Mouse (Mus musculus) T-helper 2 cell (primary cell): ENCODE results near the gene 4933407L21Rik.

Experiments
- in situ Hi-C: fragments of 300-600 bp; cut with MboI, MseI; formaldehyde crosslinking; loops from one replicate; pipeline ENCODE4 v1.15.1; 2025; ENCODE audit warnings: high pct_unique_total_duplicates

4933407L21Rik gene

DNA sequence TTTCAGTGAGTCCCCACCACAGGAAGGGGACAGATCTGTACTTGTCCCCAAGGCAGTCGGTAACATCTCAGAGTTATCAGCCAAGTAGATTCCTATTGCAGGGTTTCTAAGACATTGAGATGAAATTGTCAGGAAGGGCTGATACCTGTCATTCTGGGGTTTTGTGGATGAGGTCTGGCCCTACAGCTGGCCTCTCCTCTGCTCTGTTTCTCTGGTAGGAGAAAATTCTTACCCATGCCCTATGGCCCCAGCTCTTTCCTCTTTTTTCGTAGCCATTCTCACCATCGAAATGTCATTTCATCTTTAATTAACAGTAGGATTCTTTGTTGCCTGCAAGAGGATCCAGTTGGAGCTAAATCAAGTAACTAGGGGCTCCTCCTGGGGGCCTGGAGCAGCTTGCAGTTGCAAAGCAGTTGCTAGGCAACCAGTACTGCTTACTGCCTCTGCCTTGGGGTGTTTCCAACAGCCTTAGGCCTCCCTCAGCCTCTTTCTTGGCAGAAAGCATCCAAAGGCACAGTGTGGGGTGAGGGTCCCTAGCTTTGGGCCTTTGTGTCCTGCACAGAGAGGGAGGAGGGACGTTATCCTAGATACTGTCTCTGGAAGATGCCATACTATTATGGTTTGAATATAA lies at the start of gene 4933407L21Rik:
4933407L21Rik (plus strand) TSS at position 427 of the 631 bp plus-strand sequence.
- in situ Hi-C loops = no loop called here

GRCm38 (mm10) chr1:85882003-85882402 lies 46.3 kb upstream of the 4933407L21Rik start:
- in situ Hi-C loops = no loop called here

DNA sequence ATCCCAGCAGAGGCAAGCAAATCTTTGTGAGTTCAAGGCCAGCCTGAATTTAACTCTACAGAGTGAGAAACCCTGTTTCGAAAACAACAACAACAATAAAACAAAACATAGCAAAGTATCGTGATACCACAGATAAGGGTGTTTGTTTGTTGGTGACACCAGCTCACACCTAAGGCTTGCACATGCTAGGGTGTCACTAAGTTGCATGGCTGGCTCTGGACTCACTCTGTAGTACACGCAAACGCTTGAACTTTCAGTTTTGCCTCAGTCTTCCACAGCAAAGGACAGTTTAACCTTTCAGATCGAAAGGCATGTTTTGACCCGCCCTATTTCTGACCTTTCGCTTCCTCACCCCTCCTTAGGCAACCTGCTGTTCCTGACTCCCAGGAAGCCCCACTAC lies 41.1 kb upstream of the 4933407L21Rik start:
- in situ Hi-C loops = no loop called here

- in situ Hi-C loops = no loop called here
Measured at GRCm38 (mm10) chr1:85894231-85894747, 34.0 kb upstream of the 4933407L21Rik start, which contains the start of gene Itm2c. Gene Itm2c (plus strand): TSS chr1:85894281.

GRCm38 (mm10) chr1:85894748-85895360 lies 33.4 kb upstream of the 4933407L21Rik start:
- in situ Hi-C loops = no loop called here

- in situ Hi-C loops = no loop called here
Measured at GRCm38 (mm10) chr1:85895391-85895837, 32.9 kb upstream of the 4933407L21Rik start.

- in situ Hi-C loops = no loop called here
Measured at GRCm38 (mm10) chr1:85896110-85896509, 32.2 kb upstream of the 4933407L21Rik start.

GRCm38 (mm10) chr1:85896781-85897700 lies 31.2 kb upstream of the 4933407L21Rik start:
- in situ Hi-C loops = no loop called here

GRCm38 (mm10) chr1:85897901-85898760 lies 30.2 kb upstream of the 4933407L21Rik start:
- in situ Hi-C loops = no loop called here

DNA sequence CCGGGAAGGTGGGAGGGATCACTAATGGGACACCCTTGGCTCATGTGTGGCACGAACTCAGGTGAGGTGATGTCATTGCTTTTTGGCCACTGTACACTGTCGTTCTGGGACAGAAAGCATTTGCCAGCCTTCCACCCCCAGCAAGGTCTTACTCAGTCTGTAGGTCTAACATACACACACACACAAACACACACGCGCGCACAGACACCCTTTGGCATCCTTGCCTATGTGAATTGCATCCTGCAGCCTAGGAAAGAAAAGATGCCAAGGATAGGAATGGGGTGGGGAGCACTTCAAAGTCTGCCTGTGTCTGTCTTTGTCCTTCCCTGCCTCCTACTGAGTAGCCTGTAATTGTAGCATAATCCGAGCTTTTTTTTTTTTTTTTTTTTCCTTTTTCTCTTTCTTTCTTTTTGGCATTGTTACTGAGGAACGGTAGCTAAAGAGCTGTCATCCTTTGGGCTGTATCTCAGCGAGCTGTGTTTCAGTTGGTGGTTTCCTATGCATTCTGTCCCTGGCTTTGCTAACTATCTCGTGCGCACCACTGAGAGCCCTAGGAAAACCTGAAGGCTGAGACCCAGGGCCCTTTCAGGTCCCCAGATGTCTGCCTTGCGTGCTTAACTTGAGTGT lies 29.4 kb upstream of the 4933407L21Rik start:
- in situ Hi-C loops = no loop called here

DNA sequence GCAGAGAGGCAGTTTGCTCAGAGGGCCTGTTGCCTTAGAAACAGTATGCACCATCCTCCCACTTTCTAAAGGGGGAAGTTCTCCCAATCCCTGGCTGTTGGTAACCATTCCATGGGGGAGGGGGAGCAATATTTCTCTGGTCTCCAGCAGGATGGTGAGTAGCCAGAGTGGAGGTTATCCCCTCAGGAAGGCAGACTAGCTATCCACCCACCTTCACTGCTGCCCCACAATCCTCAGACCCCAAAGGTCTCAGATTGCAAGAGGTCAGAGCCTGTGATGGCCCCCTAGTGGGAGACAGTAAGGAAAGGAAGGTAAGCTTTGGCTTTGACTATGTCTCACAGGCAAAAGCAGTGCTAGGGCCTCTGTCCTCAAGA lies 28.9 kb upstream of the 4933407L21Rik start:
- in situ Hi-C loops = no loop called here

- in situ Hi-C loops = no loop called here
Measured at GRCm38 (mm10) chr1:85900521-85901333, 27.6 kb upstream of the 4933407L21Rik start.

DNA sequence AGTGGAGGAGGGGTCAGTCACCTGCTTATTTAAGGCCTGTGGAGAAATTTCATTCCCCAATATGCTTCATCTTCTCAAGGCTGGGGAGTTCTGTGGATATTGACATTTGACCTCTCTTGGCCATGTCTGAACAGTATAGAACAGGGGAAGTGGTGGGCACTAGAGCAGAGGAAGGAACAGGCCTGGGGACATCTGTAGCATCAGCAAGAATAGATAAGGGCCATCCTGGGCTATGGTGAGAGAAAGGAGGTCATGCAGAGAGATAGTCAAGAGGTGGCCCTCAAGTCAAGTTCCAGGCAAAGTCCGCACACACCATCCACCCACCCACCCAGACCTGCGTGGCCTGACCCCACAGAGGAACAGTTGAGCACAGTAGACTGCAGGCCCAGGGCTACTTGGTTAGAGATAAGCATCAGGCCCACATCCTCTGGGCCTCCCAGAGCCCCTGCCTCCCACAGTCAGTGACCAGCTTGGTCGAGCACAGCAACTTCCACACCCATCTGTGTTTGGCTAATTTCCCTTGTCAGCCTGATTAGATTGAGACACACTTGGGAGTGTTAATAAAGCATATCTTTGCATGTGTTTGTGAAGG lies 26.7 kb upstream of the 4933407L21Rik start:
- in situ Hi-C loops = no loop called here

DNA sequence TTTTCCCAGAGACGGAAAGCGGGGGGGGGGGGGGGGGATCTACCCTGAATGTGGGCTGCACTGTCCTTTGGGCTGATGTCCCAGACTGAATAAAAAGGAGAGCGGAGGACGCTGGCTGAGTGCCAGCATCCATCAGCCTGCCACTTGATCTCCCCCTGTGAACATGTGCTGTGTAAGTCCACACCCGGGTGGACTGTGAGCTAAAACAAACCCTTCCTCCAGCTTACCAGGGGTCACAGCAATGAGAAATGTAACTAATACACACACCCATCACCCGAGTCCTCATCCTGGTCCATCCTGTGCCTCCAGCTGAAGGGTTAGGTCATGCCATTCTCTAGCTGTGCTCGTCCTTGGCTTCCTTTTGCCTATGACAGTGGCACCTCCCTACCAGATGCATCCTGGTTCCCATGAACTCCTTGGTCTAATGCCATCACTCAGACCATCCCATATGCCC lies 26.1 kb upstream of the 4933407L21Rik start:
- in situ Hi-C loops = no loop called here

GRCm38 (mm10) chr1:85906892-85907291 lies 21.4 kb upstream of the 4933407L21Rik start:
- in situ Hi-C loops = no loop called here

DNA sequence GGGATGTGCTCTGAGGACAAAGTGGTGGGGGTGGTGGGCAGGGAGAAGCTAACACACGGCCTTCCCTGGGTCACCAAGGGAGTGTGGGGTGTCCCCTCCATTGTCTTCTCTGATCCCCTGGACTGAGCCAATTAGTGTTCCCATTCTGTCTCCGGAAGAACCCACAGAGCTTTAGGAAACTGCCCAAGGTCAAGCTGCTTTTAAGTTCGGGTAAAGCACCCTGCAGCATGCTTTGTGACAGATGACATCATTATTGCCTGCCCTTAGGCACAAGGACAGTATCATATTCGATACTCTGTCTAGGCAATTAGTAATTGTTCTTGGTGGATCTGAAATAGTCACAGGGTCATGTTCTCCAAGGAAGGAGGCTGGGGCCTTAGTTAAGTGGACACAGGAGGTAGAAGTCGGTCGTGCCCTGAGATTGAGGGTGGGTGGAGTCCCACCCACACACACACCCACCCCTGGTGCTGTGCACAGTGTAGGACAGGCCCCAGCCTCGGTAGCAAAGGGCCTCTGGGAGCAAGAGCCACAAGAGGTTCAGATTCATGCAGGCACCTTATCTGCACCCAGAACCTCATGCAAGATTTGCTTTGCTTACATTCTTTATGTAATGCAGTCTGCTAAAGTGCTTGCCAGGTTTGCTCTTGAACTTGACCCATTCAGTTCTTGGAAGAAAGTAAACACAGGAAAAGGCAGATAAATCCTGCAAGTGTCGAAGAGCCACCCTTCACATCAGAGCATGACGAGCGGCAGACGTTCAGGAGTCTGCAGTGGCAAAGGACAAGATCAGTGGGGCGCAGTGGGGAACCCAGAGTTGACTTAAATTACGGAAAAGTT lies 19.3 kb upstream of the 4933407L21Rik start:
- in situ Hi-C loops = no loop called here

GRCm38 (mm10) chr1:85913078-85913755 lies 15.1 kb upstream of the 4933407L21Rik start:
- in situ Hi-C loops = no loop called here

- in situ Hi-C loops = no loop called here
Measured at GRCm38 (mm10) chr1:85915890-85916289, 12.4 kb upstream of the 4933407L21Rik start.
